Mouse (Mus musculus): Measurements from ENCODE around the gene Pde12. TPM values are rescaled to one million over a fixed set of nuclear protein-coding genes. Genes with fewer than 3 reads are reported as not detected.

Gene Pde12
- polyA plus RNA-seq, 1 experiment from 2014 or later = 10.5 TPM

DNA sequence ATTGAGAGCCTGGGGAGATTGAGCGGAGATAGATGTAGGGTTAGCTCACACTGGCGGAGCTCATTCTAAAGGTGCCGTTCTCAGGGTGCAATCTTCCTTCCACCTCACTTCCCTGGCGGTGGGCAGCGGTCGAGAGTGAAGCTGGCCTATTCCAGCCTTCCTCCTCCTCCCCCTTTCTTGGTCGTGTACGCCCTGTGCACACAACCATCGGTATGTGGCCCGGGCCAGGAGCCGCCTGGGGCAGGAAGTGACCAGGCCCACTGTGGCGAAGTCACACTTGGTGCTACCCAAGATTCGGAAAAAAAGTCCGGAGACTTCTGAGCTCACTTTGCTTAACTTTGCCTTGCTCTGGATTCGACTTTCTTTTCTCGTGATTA, 31.0 kb downstream of the Pde12 start:
- Histone ChIP-seq H3K4me1 (ENCODE audit: control insufficient read depth, insufficient read depth, low read length) (peaks cover 6% of the 10 kb centered on the region; the same call in 1 of the 2 replicates), H3K36me3 (ENCODE audit: control insufficient read depth, insufficient read depth, low read length) (no peaks in the 10 kb centered on the region), H3K4me2 (replicated peaks; ENCODE audit: low read depth, low read length) (peak overlapping the region; percentile 63), H3K9me3 (ENCODE audit: control insufficient read depth, low read depth, low read length) (no peaks in the 10 kb centered on the region), H3K27ac (ENCODE audit: low read length) (peak overlapping the region; percentile 98), H3K9ac (replicated peaks; ENCODE audit: low read depth, low read length) (peak overlapping the region; percentile 91), H3K27me3 (ENCODE audit: control insufficient read depth, insufficient read depth, low read length) (no peaks in the 10 kb centered on the region), H3K4me3 (ENCODE audit: low read depth, low read length) (peak overlapping the region; percentile 97)
- 1% methylated on average over 16 of the region's 16 CpGs for WGBS
- ATAC-seq (ENCODE audit: insufficient number of reproducible peaks, insufficient read depth, low FRiP score, low read depth) = peak; percentile 42; the same call in 1 of the 2 replicates

DNA sequence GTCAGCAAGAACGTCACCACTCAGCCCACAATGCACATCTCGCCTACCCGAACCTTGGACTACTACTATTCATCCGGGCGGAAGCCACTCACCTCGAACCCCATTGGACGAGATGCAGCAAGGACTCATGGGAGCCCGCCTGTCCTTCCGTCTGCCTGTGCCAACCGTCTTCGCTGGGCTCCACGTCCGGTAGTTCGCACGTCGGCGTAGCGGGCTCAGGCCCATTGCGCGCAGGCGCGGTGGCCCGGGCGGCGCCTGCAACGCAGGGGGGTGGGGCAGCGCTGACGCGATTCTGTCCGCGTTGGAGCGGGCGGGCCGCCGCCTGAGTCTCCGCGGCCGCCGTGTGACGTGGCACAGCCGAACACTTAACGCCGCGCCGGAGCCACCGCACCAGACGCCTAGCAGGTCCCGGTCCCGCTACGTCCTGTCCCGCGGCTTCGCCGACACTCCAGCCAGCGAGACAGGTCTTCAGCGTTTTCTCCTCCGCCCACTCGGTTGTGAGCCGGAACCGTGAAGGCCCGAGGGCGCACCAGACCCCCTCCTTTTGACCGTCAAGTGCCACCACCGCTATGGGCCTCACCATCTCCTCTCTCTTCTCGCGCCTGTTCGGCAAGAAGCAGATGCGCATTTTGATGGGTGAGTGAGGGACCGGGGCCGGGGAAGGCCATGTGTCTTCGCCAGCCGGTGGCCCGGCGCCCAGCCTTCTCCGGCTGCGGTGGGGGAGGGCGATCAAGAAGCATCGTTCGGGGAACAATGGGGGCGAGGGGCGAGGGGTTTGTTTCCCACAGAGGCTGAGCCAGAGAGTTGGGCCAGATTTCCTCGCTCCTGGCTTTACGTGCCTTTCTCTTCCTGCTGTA, 31.6 kb downstream of the Pde12 start, which contains the start of gene Arf4:
Gene Arf4 (plus strand): TSS at position 224 of the 857 bp plus-strand sequence.
- peak within 1 kb of the TSS; percentile 91 for H3K9ac ChIP-seq (replicated peaks; ENCODE audit: low read depth, low read length)
- no peaks in the 10 kb centered on the region for H3K27me3 ChIP-seq (ENCODE audit: control insufficient read depth, insufficient read depth, low read length)
- H3K4me2 ChIP-seq (replicated peaks; ENCODE audit: low read depth, low read length) = peak within 1 kb of the TSS; percentile 63
- no peaks in the 10 kb centered on the region for H3K9me3 ChIP-seq (ENCODE audit: control insufficient read depth, low read depth, low read length)
- no peaks in the 10 kb centered on the region for H3K36me3 ChIP-seq (ENCODE audit: control insufficient read depth, insufficient read depth, low read length)
- peak within 1 kb of the TSS; percentile 97 for H3K4me3 ChIP-seq (ENCODE audit: low read depth, low read length)
- H3K4me1 ChIP-seq (ENCODE audit: control insufficient read depth, insufficient read depth, low read length) = peaks cover 6% of the 10 kb centered on the region; the same call in 1 of the 2 replicates
- peak; percentile 99 for ATAC-seq (ENCODE audit: insufficient number of reproducible peaks, insufficient read depth, low FRiP score, low read depth)
- H3K27ac ChIP-seq (ENCODE audit: low read length) = peak within 1 kb of the TSS; percentile 98
- under 1% methylated on average over 83 of the region's 83 CpGs for WGBS

DNA sequence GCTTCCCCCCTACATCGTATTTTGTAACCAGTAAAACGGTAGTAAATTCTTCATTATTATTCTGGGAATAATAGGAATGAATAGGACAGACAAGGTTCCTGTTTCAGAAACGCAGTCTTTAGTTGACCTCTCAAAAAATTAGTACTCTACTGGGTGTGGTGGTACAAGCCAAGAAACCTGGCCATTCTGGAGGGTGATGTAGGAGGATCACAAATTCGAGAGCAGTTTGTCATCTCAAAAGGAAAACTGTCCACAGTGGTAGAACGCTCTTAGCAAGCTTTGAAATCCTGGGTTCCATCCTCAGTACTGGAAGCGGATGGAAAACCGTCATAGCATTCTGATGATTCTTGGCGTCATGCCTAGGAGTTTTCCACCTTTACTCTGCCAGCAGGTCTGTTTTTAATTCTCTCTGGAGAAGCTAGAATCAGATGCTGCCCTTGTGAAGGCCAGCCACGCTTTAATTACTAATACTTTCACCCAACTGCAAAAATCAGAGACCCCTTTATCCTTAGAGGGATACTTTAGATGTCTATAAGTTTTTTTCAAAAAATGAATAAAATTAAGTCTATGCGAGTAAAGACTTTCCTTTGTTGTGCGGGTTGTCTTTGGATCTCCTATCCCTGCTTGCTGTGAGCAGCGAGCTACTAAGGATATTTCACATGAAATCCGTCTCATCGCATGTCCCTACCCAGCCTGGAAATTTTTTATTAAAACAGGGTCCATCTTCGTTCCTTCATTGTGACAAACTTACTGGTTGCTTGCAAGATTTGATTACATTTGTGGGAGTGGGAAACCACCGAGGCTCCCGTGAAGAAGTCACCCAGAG, 32.4 kb downstream of the Pde12 start:
- ATAC-seq (ENCODE audit: insufficient number of reproducible peaks, insufficient read depth, low FRiP score, low read depth) = no peak
- Histone ChIP-seq H3K36me3 (ENCODE audit: control insufficient read depth, insufficient read depth, low read length) (peaks cover 4% of the 10 kb centered on the region), H3K27me3 (ENCODE audit: control insufficient read depth, insufficient read depth, low read length) (no peaks in the 10 kb centered on the region), H3K9ac (replicated peaks; ENCODE audit: low read depth, low read length) (peak overlapping the region; percentile 31; the same call in 1 of the 2 replicates), H3K4me2 (replicated peaks; ENCODE audit: low read depth, low read length) (peak overlapping the region; percentile 42), H3K4me1 (ENCODE audit: control insufficient read depth, insufficient read depth, low read length) (peaks cover 6% of the 10 kb centered on the region; the same call in 1 of the 2 replicates), H3K9me3 (ENCODE audit: control insufficient read depth, low read depth, low read length) (no peaks in the 10 kb centered on the region), H3K27ac (ENCODE audit: low read length) (peak overlapping the region; percentile 98), H3K4me3 (ENCODE audit: low read depth, low read length) (peak overlapping the region; percentile 97)
- WGBS = 21% methylated on average over 17 of the region's 17 CpGs

DNA sequence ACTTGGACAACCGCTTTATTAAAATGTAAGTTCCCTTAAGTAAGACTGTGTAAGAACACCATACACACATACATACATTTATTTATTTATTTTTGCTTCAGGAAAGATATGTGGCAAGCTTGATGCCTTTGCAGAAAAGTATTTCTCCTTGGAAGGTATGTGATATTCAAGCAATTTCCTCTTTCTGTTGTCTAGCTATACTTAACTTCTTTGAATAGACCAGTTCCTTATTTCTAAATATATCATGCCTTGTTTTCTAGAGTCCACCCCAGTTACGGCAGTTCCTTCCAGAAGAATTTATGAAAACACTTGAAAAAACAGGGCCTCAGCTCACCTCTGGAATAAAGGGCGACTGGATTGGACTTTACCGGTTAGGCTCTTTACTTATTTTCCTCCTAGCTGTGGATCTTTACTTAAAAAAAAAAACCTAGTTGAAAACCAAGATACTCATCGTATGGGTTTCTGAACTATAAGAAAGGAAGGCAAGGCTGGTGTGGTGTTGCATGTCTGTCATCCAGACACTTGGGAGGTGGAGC, 43.0 kb downstream of the Pde12 start:
- WGBS = 85% methylated on average over 5 of the region's 5 CpGs
- peaks cover 57% of the 10 kb centered on the region for H3K36me3 ChIP-seq (ENCODE audit: control insufficient read depth, insufficient read depth, low read length)
- no peak for ATAC-seq (ENCODE audit: insufficient number of reproducible peaks, insufficient read depth, low FRiP score, low read depth)
- H3K4me2 ChIP-seq (replicated peaks; ENCODE audit: low read depth, low read length) = no peak overlapping the region
- no peaks in the 10 kb centered on the region for H3K27me3 ChIP-seq (ENCODE audit: control insufficient read depth, insufficient read depth, low read length)
- no peak overlapping the region for H3K4me3 ChIP-seq (ENCODE audit: low read depth, low read length)
- H3K9ac ChIP-seq (replicated peaks; ENCODE audit: low read depth, low read length) = no peak overlapping the region
- no peak overlapping the region for H3K27ac ChIP-seq (ENCODE audit: low read length)
- H3K9me3 ChIP-seq (ENCODE audit: control insufficient read depth, low read depth, low read length) = no peaks in the 10 kb centered on the region
- no peaks in the 10 kb centered on the region for H3K4me1 ChIP-seq (ENCODE audit: control insufficient read depth, insufficient read depth, low read length)

DNA sequence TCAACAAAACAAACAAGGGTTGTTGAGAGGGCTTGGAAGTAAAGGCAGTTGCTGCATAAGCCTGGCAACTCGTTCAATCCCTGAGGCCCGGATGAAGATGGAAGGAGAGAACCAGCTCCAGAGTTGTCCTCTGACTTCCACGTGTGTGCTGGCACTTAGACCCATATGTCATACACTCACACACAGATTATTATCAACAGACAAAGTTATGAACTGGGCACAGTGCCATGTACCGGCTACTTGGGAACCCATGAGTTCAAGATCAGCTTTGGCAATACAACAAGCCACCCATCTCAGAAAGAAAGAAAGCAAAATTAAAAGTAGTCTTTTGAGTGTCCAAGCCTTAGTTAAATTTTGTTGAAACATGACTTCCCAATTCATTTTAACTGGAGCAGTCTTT, 44.4 kb downstream of the Pde12 start:
- H3K27ac ChIP-seq (ENCODE audit: low read length) = no peak overlapping the region
- H3K36me3 ChIP-seq (ENCODE audit: control insufficient read depth, insufficient read depth, low read length) = peaks cover 61% of the 10 kb centered on the region
- H3K4me3 ChIP-seq (ENCODE audit: low read depth, low read length) = no peak overlapping the region
- H3K4me1 ChIP-seq (ENCODE audit: control insufficient read depth, insufficient read depth, low read length) = no peaks in the 10 kb centered on the region
- 81% methylated on average over 4 of the region's 4 CpGs for WGBS
- no peaks in the 10 kb centered on the region for H3K9me3 ChIP-seq (ENCODE audit: control insufficient read depth, low read depth, low read length)
- no peak for ATAC-seq (ENCODE audit: insufficient number of reproducible peaks, insufficient read depth, low FRiP score, low read depth)
- no peaks in the 10 kb centered on the region for H3K27me3 ChIP-seq (ENCODE audit: control insufficient read depth, insufficient read depth, low read length)
- no peak overlapping the region for H3K9ac ChIP-seq (replicated peaks; ENCODE audit: low read depth, low read length)
- H3K4me2 ChIP-seq (replicated peaks; ENCODE audit: low read depth, low read length) = no peak overlapping the region

DNA sequence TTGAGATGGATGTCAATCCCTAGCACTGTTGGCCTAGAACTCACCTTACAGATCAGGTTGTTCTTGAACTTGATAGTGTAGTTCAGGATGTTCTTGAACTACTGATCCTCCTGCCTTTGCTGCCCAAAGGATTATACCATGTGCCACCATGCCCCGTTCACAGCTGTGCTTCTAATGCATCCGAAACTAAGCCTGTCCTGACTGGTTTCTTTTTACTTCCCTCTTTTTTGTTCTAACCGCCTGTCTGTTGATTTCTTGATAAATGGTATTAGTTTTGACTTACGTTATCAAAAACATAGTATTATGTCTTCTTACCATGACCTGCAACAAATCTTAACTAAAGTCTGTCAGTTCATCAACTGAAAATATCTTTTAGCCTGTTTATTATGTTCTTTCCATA, 59.0 kb downstream of the Pde12 start:
- no peaks in the 10 kb centered on the region for H3K9me3 ChIP-seq (ENCODE audit: control insufficient read depth, low read depth, low read length)
- H3K4me2 ChIP-seq (replicated peaks; ENCODE audit: low read depth, low read length) = no peak overlapping the region
- 93% methylated on average over 4 of the region's 4 CpGs for whole genome bisulfite sequencing
- no peak overlapping the region for H3K27ac ChIP-seq (ENCODE audit: low read length)
- no peaks in the 10 kb centered on the region for H3K27me3 ChIP-seq (ENCODE audit: control insufficient read depth, insufficient read depth, low read length)
- H3K4me3 ChIP-seq (ENCODE audit: low read depth, low read length) = no peak overlapping the region
- no peak for ATAC-seq (ENCODE audit: insufficient number of reproducible peaks, insufficient read depth, low FRiP score, low read depth)
- no peaks in the 10 kb centered on the region for H3K4me1 ChIP-seq (ENCODE audit: control insufficient read depth, insufficient read depth, low read length)
- peaks cover 57% of the 10 kb centered on the region for H3K36me3 ChIP-seq (ENCODE audit: control insufficient read depth, insufficient read depth, low read length)
- H3K9ac ChIP-seq (replicated peaks; ENCODE audit: low read depth, low read length) = no peak overlapping the region

Small RNAs within 50 kb of the gene (microRNA-seq; reads per million reads assigned to microRNA genes)
- not detected for gene Mir7672

Other genes starting within 250 kb of the Pde12 start
- gene Slmap, start 135.0 kb downstream of the Pde12 start, polyA plus RNA-seq (2014; fragmentation: Nextera tagmentation; extraction: Ambion mirVana) = 53.6 and 58.0 TPM in 2 replicates
- 38.4 and 43.0 TPM in 2 replicates for gene Dennd6a, start 96.0 kb downstream of the Pde12 start, polyA plus RNA-seq (2014; fragmentation: Nextera tagmentation; extraction: Ambion mirVana)
- 666 and 710 TPM in 2 replicates for gene Arf4, start 31.8 kb downstream of the Pde12 start, polyA plus RNA-seq (2014; fragmentation: Nextera tagmentation; extraction: Ambion mirVana)
- gene Dnah12, start 23.4 kb upstream of the Pde12 start, polyA plus RNA-seq (2014; fragmentation: Nextera tagmentation; extraction: Ambion mirVana) = not detected in 2 replicates
- gene Asb14, start 224.7 kb upstream of the Pde12 start, polyA plus RNA-seq (2014; fragmentation: Nextera tagmentation; extraction: Ambion mirVana) = not detected in 2 replicates

All from stomach, embryonic 14.5 days (tissue).